Mouse (Mus musculus): Measurements from ENCODE around the gene Syngr1.

GRCm38 (mm10) chr15:80158707-80159090, 67.6 kb downstream of the Syngr1 start:
- TF ChIP-seq CTCF (IDR thresholded peaks at IDR 0.05; ENCODE audit: borderline replicate concordance, extremely low read depth, insufficient read depth, insufficient read length) (no peak), POLR2A (IDR thresholded peaks at IDR 0.05; ENCODE audit: borderline replicate concordance, extremely low read depth, insufficient read depth, insufficient read length, poor library complexity, severe bottlenecking) (no peak)

All from brain, embryonic 14.5 days (tissue).